Mouse (Mus musculus) ES-E14 (cell line): ENCODE measurements around the gene Avpi1. TPM values are rescaled to one million over a fixed set of nuclear protein-coding genes. Genes with fewer than 3 reads are reported as not detected.
A peak's percentile ranks its signal among the peaks of the same experiment; 100 is the strongest.

Experiments used
- DNase-seq: peaks from one replicate; pipeline ENCODE4 v3.0.0-alpha.2; 2013; ENCODE audit warnings: low read depth, low spot score
- H3K27ac ChIP-seq: 2 replicates; pipeline ENCODE4 v1.5.1; 2012; ENCODE audit warnings: low read depth, mild to moderate bottlenecking, low read length, moderate library complexity, mixed read lengths; ENCODE audit not compliant: poor library complexity, insufficient read depth, severe bottlenecking
- H3K36me3 ChIP-seq: 2 replicates; pipeline ENCODE4 v1.6.1; 2012; ENCODE audit warnings: mild to moderate bottlenecking, low read length, moderate library complexity, mixed read lengths; ENCODE audit not compliant: control insufficient read depth, poor library complexity, insufficient read depth, severe bottlenecking
- H3K4me1 ChIP-seq, 2 experiments: fragments of 150-350 bp in 1 of 2; sonication (generic) in 1 of 2; 2 replicates each; pipeline ENCODE4 v1.6.1; 2012; ENCODE audit warnings: low read length in 2 of 2, mild to moderate bottlenecking in 1 of 2, mixed read lengths in 1 of 2; ENCODE audit not compliant: control insufficient read depth in 2 of 2, insufficient read depth in 2 of 2, poor library complexity in 1 of 2
- H3K4me3 ChIP-seq, 2 experiments: fragments of 150-350 bp in 1 of 2; sonication (generic) in 1 of 2; 2 replicates each; pipeline ENCODE4 v1.5.1; 2012; ENCODE audit warnings: low read length in 2 of 2, low read depth in 1 of 2, mild to moderate bottlenecking in 1 of 2, mixed read lengths in 1 of 2; ENCODE audit not compliant: insufficient read depth in 1 of 2, poor library complexity in 1 of 2, severe bottlenecking in 1 of 2
- H3K9ac ChIP-seq: 2 replicates; pipeline ENCODE4 v1.6.1; 2012; ENCODE audit warnings: low read depth, mild to moderate bottlenecking, low read length, mixed read lengths; ENCODE audit not compliant: poor library complexity, insufficient read depth, severe bottlenecking
- H3K9me3 ChIP-seq: fragments of 150-350 bp; sonication (generic); 2 replicates; pipeline ENCODE4 v1.6.1; 2012; ENCODE audit warnings: low read depth, mild to moderate bottlenecking, low read length; ENCODE audit not compliant: control insufficient read depth, insufficient read depth
- CHD2 ChIP-seq: IDR thresholded peaks from 2 replicates; pipeline ENCODE4 v1.6.1; 2014; ENCODE audit warnings: mild to moderate bottlenecking, low read depth, low read length, inconsistent platforms
- HCFC1 ChIP-seq: IDR thresholded peaks from 2 replicates; pipeline ENCODE4 v1.6.1; 2012; ENCODE audit warnings: low read length, inconsistent platforms, borderline replicate concordance; ENCODE audit not compliant: insufficient read depth
- MAFK ChIP-seq: IDR thresholded peaks from 2 replicates; pipeline ENCODE4 v1.6.1; 2014; ENCODE audit warnings: mild to moderate bottlenecking, low read depth, low read length, inconsistent platforms; ENCODE audit not compliant: insufficient read depth
- ZC3H11A ChIP-seq: IDR thresholded peaks from 2 replicates; pipeline ENCODE4 v1.6.1; 2012; ENCODE audit warnings: low read depth, mild to moderate bottlenecking, inconsistent platforms, low read length, borderline replicate concordance
- ZNF384 ChIP-seq: IDR thresholded peaks from 2 replicates; pipeline ENCODE4 v1.6.1; 2012; ENCODE audit warnings: low read depth, low read length, inconsistent platforms
- in situ Hi-C, 2 experiments: fragments of 600-800 bp; cut with MboI; formaldehyde crosslinking; loops; one replicate each; pipeline ENCODE4 v1.15.1; 2025; ENCODE audit warnings: low sequenced_read_pairs in 2 of 2, inconsistent platforms in 1 of 2; ENCODE audit not compliant: unreplicated experiment in 2 of 2
- total RNA-seq: library from RNA; depleted of rRNA; stranded (reverse); fragments of 300-350 nt; gene quantifications from 2 replicates; pipeline ENCODE4 v1.2.3, GENCODE M21; 2012; rRNA removed

Avpi1 gene
- total RNA-seq, 1 experiment, result 99.2 TPM

DNA sequence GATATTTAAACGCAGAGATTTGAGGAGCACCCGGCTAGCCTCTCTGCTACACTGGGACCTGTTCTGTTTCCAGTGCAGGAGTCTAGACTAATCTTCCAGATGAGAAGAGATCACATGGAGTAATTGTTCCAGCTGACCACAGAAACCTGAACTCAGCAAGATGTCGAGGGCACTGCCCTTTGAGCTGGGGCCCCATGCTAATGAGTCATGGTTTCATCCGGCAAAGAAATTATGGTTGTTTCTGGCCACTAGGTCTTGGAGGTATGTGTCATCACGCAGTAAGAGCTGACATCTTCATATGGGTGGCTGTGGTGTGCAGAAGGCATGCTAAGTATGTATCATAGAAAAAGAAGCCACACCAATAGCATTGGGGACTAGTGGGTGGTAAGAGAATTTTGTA lies 48.9 kb downstream of the Avpi1 start:
- Histone ChIP-seq H3K4me3 (no peak overlapping the region), H3K9ac (no peak overlapping the region), H3K4me1 (no peaks in the 10 kb centered on the region; a peak in 1 of 4 replicates), H3K36me3 (no peaks in the 10 kb centered on the region), H3K27ac (no peak overlapping the region), H3K9me3 (no peaks in the 10 kb centered on the region)
- no peak for DNase-seq
- in situ Hi-C loops, result no loop called here
- TF ChIP-seq ZC3H11A (no peak), CHD2 (no peak)

DNA sequence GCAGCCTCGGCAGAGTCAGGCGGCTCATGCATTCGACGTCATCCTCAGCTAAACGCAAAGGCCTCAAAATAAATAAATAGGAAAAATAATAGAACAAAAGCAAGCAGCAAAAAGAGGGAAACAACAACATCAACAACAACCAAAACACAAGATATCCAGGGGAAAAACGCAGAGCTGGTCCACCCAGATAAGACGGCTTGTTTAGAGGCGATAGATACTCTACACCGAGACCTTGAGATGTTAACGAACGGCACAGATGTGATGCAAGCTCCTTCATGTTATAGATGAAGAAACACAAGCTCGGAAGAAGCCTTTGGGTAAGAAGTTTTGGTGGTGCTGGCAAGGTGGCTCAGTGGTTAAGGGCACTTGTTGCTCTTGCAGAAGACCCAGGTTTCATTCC lies 49.9 kb downstream of the Avpi1 start:
- Histone ChIP-seq H3K36me3 (no peaks in the 10 kb centered on the region), H3K9me3 (no peaks in the 10 kb centered on the region), H3K27ac (no peak overlapping the region), H3K4me3 (no peak overlapping the region), H3K4me1 (no peaks in the 10 kb centered on the region; a peak in 1 of 4 replicates), H3K9ac (no peak overlapping the region)
- TF ChIP-seq HCFC1, result no peak
- no peak for TF ChIP-seq ZC3H11A
- TF ChIP-seq MAFK, result no peak
- no peak for TF ChIP-seq CHD2
- no peak for TF ChIP-seq ZNF384
- no peak for DNase-seq
- in situ Hi-C loops, result no loop called here

DNA sequence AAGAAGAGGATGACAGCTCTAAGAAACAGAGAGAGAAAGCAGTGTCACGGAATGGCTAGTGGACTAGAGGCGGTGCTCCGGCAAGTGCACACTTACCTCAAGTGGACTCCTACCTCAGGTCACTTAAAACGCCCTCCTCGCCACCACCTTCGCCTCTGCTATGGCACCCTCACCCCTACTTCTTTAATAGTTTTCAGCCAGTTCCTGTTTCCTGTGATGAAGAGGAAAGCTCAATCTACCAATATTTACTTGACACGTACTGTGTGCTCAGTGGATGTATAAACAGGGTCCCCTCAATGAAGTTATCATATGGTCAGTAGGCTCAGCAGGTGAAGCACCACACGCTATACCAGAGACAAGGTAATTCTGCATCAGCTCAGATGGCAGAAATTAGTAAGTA lies 50.3 kb downstream of the Avpi1 start:
- Histone ChIP-seq H3K9ac (no peak overlapping the region), H3K4me3 (no peak overlapping the region), H3K36me3 (no peaks in the 10 kb centered on the region), H3K9me3 (no peaks in the 10 kb centered on the region), H3K27ac (no peak overlapping the region), H3K4me1 (no peaks in the 10 kb centered on the region; a peak in 1 of 4 replicates)
- no peak for DNase-seq
- TF ChIP-seq ZC3H11A (no peak), CHD2 (no peak), HCFC1 (no peak), MAFK (no peak), ZNF384 (no peak)
- in situ Hi-C loops, result no loop called here

DNA sequence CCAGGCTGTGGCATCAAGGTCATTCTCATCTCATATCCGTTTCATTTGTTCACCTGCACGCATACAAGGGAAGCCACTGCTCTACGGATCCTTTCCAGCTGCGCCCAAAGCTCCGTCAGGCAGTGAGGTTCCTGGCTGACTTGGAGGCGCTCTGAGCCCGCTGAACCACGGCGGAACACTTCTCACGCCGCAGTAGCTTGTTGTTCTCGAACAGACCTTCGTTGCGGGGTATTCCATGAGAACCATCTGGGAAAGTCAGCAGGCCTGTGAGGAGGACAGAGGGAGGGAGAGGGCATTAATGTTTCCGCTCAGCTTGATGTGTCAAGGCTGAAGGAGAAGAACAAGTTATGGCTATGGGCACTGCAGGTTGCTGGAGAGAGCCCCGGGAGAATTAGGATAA lies 52.9 kb downstream of the Avpi1 start:
- in situ Hi-C loops, result no loop called here
- Histone ChIP-seq H3K4me3 (peak overlapping the region; percentile 2 to 6; a peak in 1 of 4 replicates), H3K27ac (no peak overlapping the region), H3K9me3 (no peaks in the 10 kb centered on the region), H3K9ac (no peak overlapping the region; the same call in 1 of the 2 replicates), H3K36me3 (no peaks in the 10 kb centered on the region), H3K4me1 (no peaks in the 10 kb centered on the region; a peak in 1 of 4 replicates)
- DNase-seq, result no peak
- TF ChIP-seq ZC3H11A, result no peak
- TF ChIP-seq ZNF384, result no peak
- TF ChIP-seq CHD2, result no peak
- no peak for TF ChIP-seq HCFC1
- no peak for TF ChIP-seq MAFK

DNA sequence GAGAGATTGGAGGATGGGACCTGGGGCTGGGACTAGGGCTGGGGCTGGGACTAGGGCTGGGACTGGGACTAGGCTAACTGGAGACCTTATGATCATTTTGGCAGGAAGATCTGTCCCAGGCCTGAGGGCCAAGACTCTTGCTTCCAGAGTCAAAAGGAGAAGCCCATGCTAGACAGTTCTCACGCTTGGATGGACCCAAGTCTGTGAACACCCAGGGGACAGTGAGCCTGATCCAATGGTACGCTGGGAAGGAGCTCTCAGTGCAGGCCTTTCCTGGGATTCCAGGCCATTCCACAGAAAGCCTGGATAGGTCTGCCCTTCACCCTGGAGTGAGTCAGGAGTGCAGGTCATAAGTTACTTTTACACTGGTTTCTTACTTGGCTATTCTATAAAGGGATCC lies 53.8 kb downstream of the Avpi1 start:
- no peaks in the 10 kb centered on the region for H3K9me3 ChIP-seq
- DNase-seq, result no peak
- no peak overlapping the region for H3K9ac ChIP-seq
- TF ChIP-seq ZNF384 (no peak), MAFK (no peak), CHD2 (no peak), ZC3H11A (no peak), HCFC1 (no peak)
- H3K4me1 ChIP-seq, result peaks cover 0 to 1% of the 10 kb centered on the region in 2 experiments; a peak in 1 of 4 replicates
- in situ Hi-C loops, result no loop called here
- H3K27ac ChIP-seq, result no peak overlapping the region
- H3K4me3 ChIP-seq, result no peak overlapping the region
- H3K36me3 ChIP-seq, result no peaks in the 10 kb centered on the region

Other genes starting within 250 kb of the Avpi1 start
- gene Rrp12, start 232.9 kb downstream of the Avpi1 start, total RNA-seq, result 48.6 and 55.6 TPM in 2 replicates
- 762 and 881 TPM in 2 replicates for gene Pgam1, start 217.1 kb downstream of the Avpi1 start, total RNA-seq
- gene Exosc1, start 195.6 kb downstream of the Avpi1 start, total RNA-seq, result 45.2 and 48.2 TPM in 2 replicates
- 62.7 and 73.7 TPM in 2 replicates for gene Zdhhc16, start 195.6 kb downstream of the Avpi1 start, total RNA-seq
- 59.6 and 91.5 TPM in 2 replicates for gene Mms19, start 147.9 kb downstream of the Avpi1 start, total RNA-seq
- 14.4 and 18.2 TPM in 2 replicates for gene Ubtd1, start 147.3 kb downstream of the Avpi1 start, total RNA-seq
- 0.45 TPM in 1 of 2 replicates, not detected in the other for gene Ankrd2, start 93.1 kb downstream of the Avpi1 start, total RNA-seq
- gene Hoga1, start 83.4 kb downstream of the Avpi1 start, total RNA-seq, result 0.89 and 1.6 TPM in 2 replicates
- gene 4933411K16Rik, start 76.8 kb downstream of the Avpi1 start, total RNA-seq, result 0.62 and 0.69 TPM in 2 replicates
- gene Morn4, start 42.7 kb downstream of the Avpi1 start, total RNA-seq, result 2.9 and 3.1 TPM in 2 replicates
- gene Pi4k2a, start 38.6 kb downstream of the Avpi1 start, total RNA-seq, result 23.2 and 23.4 TPM in 2 replicates
- gene Marveld1, start 18.3 kb upstream of the Avpi1 start, total RNA-seq, result 39.8 and 56.3 TPM in 2 replicates
- 45.9 and 78.1 TPM in 2 replicates for gene Zfyve27, start 34.9 kb upstream of the Avpi1 start, total RNA-seq
- 6.0 and 7.2 TPM in 2 replicates for gene Sfrp5, start 73.2 kb upstream of the Avpi1 start, total RNA-seq
- 0.05 and 0.09 TPM in 2 replicates for gene Golga7b, start 118.5 kb upstream of the Avpi1 start, total RNA-seq